22 mouse cellular contexts compared by ENCODE assay signal in the genomic region with DNA sequence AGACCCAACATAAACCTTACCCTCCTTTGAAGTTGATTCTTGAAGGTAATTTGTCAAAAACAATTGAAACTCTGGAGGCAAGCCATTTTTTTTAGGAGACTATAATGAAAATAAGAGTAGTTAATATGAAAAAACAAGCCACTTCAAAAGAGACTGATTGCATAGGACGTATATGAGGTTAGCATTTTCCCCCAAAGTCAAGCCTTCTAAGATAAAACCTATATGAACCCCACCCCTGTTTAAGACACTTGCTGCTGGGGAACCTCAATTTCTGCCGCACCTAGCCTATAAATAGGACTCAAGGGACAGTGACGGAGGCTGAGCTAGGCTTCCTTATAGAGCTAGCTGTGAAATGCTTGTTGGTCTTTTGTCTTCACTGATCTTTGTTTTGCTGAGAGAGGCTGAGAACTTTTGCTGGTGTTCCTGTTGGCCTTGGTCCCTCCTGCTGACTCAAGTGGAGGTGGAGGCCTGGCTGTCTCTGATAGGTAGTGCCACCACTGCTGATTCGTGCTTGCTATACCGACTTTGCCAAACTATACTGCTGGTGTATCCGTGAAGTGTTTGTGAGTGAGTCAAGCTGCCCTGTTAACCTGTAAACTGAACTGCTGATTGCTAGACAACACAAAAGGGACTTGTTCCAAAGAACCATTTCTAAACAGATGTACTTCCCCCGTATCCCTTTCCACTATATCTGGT. TPM values are rescaled to one million over a fixed set of nuclear protein-coding genes. Genes with fewer than 3 reads are reported as not detected.
DNase-seq lines count a peak whose midpoint lies in the region; ATAC-seq lines count a peak whose summit lies in the region.
"Had no signal": no experiment of that assay in that cellular context is flagged by ENCODE, and none has a peak within 500 bp of the region (broad histone marks: within the 10 kb centered on the region; RNA-seq: fewer than 3 reads in every experiment).

No protein-coding gene starts in this region.

- H3K36me3 ChIP-seq in lung, embryonic 15.5 days = no peaks in the 10 kb centered on the region
- no peaks in the 10 kb centered on the region for H3K36me3 ChIP-seq in liver, embryonic 13.5 days
- H3K36me3 ChIP-seq: G1E; hindbrain, embryonic 12.5 days; midbrain, embryonic 15.5 days; neural tube, embryonic 15.5 days; stomach, embryonic 15.5 days had no signal

- H3K4me3 ChIP-seq in lung, embryonic 15.5 days = no peak overlapping the region
- no peak overlapping the region for H3K4me3 ChIP-seq in liver, embryonic 13.5 days (replicated peaks)
- H3K4me3 ChIP-seq: forebrain, embryonic 10.5 days; gastrocnemius, adult 2 months; hindbrain, embryonic 12.5 days; midbrain, embryonic 15.5 days; neural tube, embryonic 15.5 days; stomach, embryonic 15.5 days had no signal

- H3K9ac ChIP-seq in lung, embryonic 15.5 days = no peak overlapping the region
- no peak overlapping the region for H3K9ac ChIP-seq in liver, embryonic 13.5 days
- H3K9ac ChIP-seq: hindbrain, embryonic 12.5 days; midbrain, embryonic 15.5 days; neural tube, embryonic 15.5 days; stomach, embryonic 15.5 days had no signal

- H3K4me2 ChIP-seq in lung, embryonic 15.5 days = no peak overlapping the region
- 0 out of 2 replicates have a peak overlapping the region, but pooled peaks have one; percentile 12 for H3K4me2 ChIP-seq in liver, embryonic 13.5 days
- H3K4me2 ChIP-seq: hindbrain, embryonic 12.5 days; midbrain, embryonic 15.5 days; neural tube, embryonic 15.5 days; stomach, embryonic 15.5 days had no signal

- no peaks in the 10 kb centered on the region for H3K9me3 ChIP-seq in lung, embryonic 15.5 days
- H3K9me3 ChIP-seq in liver, embryonic 13.5 days (replicated peaks) = no peaks in the 10 kb centered on the region
- H3K9me3 ChIP-seq: forebrain, embryonic 10.5 days; hindbrain, embryonic 12.5 days; midbrain, embryonic 15.5 days; neural tube, embryonic 15.5 days; stomach, embryonic 15.5 days had no signal

- WGBS in lung, embryonic 15.5 days = 77% methylated on average over 7 of the region's 7 CpGs
- 49% methylated on average over 7 of the region's 7 CpGs for WGBS in liver, embryonic 13.5 days (ENCODE audit: insufficient replicate concordance)

- peak; percentile 78 for DNase-seq in heart, adult 11 months
- DNase-seq in heart, adult 9 months (ENCODE audit: low spot score in 2 of 2) = no peak
- no peak for DNase-seq in lung, postnatal 4 days
- no peak for DNase-seq in liver, embryonic 13.5 days
- DNase-seq in urinary bladder, postnatal 25 days (ENCODE audit: low spot score) = no peak
- no peak for DNase-seq in thymus, postnatal 25 days
- DNase-seq: adrenal gland, postnatal 36 days; cerebellum, adult 11-12 months; cerebellum, postnatal 36 days; gastrocnemius, adult 2 months; heart, postnatal 10 days; kidney, postnatal 36 days; left cerebral cortex, postnatal 4 days; lung, adult 2 months; right cerebral cortex, postnatal 14 days had no signal

- H3K27ac ChIP-seq in lung, embryonic 15.5 days = 0 out of 2 replicates have a peak overlapping the region, but pooled peaks have one; percentile 14
- H3K27ac ChIP-seq in liver, embryonic 13.5 days = peak overlapping the region; percentile 77
- H3K27ac ChIP-seq: forebrain, embryonic 10.5 days; gastrocnemius, adult 2 months; hindbrain, embryonic 12.5 days; midbrain, embryonic 15.5 days; neural tube, embryonic 15.5 days; stomach, embryonic 15.5 days had no signal

- H3K4me1 ChIP-seq in lung, embryonic 15.5 days = peaks cover 75% of the 10 kb centered on the region
- H3K4me1 ChIP-seq in liver, embryonic 13.5 days (replicated peaks) = peaks cover 54% of the 10 kb centered on the region

- no peak for ATAC-seq in lung, embryonic 15.5 days (ENCODE audit: borderline replicate concordance, extremely low read depth, low FRiP score, low TSS enrichment)
- peak; percentile 86 for ATAC-seq in liver, embryonic 13.5 days (ENCODE audit: low read depth)
- ATAC-seq: midbrain, embryonic 15.5 days had no signal

- H3K27me3 ChIP-seq in lung, embryonic 15.5 days = no peaks in the 10 kb centered on the region
- no peaks in the 10 kb centered on the region for H3K27me3 ChIP-seq in liver, embryonic 13.5 days
- H3K27me3 ChIP-seq: hindbrain, embryonic 12.5 days; midbrain, embryonic 15.5 days; neural tube, embryonic 15.5 days; stomach, embryonic 15.5 days had no signal

RNA-seq across cellular contexts. Expression of gene App, which starts 42.6 kb away (rescaled TPM):
- 261 and 264 TPM in 2 replicates for polyA plus RNA-seq in lung, embryonic 15.5 days (2015; fragmentation: Nextera tagmentation; extraction: Ambion mirVana)
- 17.2 and 20.1 TPM in 2 replicates for polyA plus RNA-seq in liver, embryonic 13.5 days (2015; fragmentation: Nextera tagmentation; extraction: Ambion mirVana)
- polyA plus RNA-seq: G1E had no signal

Comparison
In these comparisons a context has a peak if more than half of its experiments do, and no peak if none do; other contexts are left out.
1. RNA of gene App, which starts 42.6 kb away (polyA plus RNA-seq): 261 to 264 TPM in lung, embryonic 15.5 days; 17.2 to 20.1 TPM in liver, embryonic 13.5 days; every median in the first group is over 10 times any median in the second.